Mouse (Mus musculus) liver, embryonic 13.5 days (tissue): ENCODE data around the gene Igfbp6. TPM values are rescaled to one million over a fixed set of nuclear protein-coding genes. Genes with fewer than 3 reads are reported as not detected.

ENCODE experiments used
- ATAC-seq: fragments of 200-750 bp; cut with Nextera tagmentation; 2 replicates; pipeline ENCODE4 v1.8.0; 2017; ENCODE audit warnings: low read depth, mild to moderate bottlenecking, moderate number of reproducible peaks, moderate library complexity
- DNase-seq: peaks from one replicate; pipeline ENCODE4 v3.0.0; 2022
- H3K27ac ChIP-seq: fragments of 300-500 bp; sonication (generic); 2 replicates; pipeline ENCODE4 v1.5.1; 2015; ENCODE audit warnings: moderate library complexity, mild to moderate bottlenecking, inconsistent platforms
- H3K27me3 ChIP-seq: fragments of 300-500 bp; sonication (generic); 2 replicates; pipeline ENCODE4 v1.6.1; 2015; ENCODE audit warnings: mild to moderate bottlenecking, inconsistent platforms
- H3K36me3 ChIP-seq: fragments of 300-500 bp; sonication (generic); 2 replicates; pipeline ENCODE4 v1.6.1; 2015; ENCODE audit warnings: mild to moderate bottlenecking, inconsistent platforms
- H3K4me1 ChIP-seq: fragments of 300-500 bp; sonication (generic); replicated peaks from 2 replicates; pipeline ENCODE4 v1.6.1; 2015; ENCODE audit warnings: inconsistent platforms
- H3K4me2 ChIP-seq: fragments of 300-500 bp; sonication (generic); 2 replicates; pipeline ENCODE4 v1.6.1; 2015; ENCODE audit warnings: inconsistent platforms, mild to moderate bottlenecking, moderate library complexity
- H3K4me3 ChIP-seq: fragments of 300-500 bp; sonication (generic); replicated peaks from 2 replicates; pipeline ENCODE4 v1.5.1; 2015; ENCODE audit warnings: mild to moderate bottlenecking, inconsistent platforms
- H3K9ac ChIP-seq: fragments of 300-500 bp; sonication (generic); 2 replicates; pipeline ENCODE4 v1.6.1; 2015; ENCODE audit warnings: mild to moderate bottlenecking, inconsistent platforms
- H3K9me3 ChIP-seq: fragments of 300-500 bp; sonication (generic); replicated peaks from 2 replicates; pipeline ENCODE4 v1.6.1; 2016; ENCODE audit warnings: inconsistent platforms
- WGBS: fragments of 180-500 bp; shearing (Covaris S2); methylation state at CpG from one replicate; pipeline ENCODE4 v1.1.7; 2015; ENCODE audit not compliant: insufficient replicate concordance; 5-methylcytosine and 5-hydroxymethylcytosine counted together
- polyA plus RNA-seq: library from polyadenylated mRNA; unstranded; fragments of >200 nt; fragmentation: Nextera tagmentation; extraction: Ambion mirVana; gene quantifications from 2 replicates; pipeline ENCODE4 v1.2.1, GENCODE M21; 2015

Igfbp6 gene
- polyA plus RNA-seq, 1 experiment from 2014 or later: 1.2 TPM

DNA sequence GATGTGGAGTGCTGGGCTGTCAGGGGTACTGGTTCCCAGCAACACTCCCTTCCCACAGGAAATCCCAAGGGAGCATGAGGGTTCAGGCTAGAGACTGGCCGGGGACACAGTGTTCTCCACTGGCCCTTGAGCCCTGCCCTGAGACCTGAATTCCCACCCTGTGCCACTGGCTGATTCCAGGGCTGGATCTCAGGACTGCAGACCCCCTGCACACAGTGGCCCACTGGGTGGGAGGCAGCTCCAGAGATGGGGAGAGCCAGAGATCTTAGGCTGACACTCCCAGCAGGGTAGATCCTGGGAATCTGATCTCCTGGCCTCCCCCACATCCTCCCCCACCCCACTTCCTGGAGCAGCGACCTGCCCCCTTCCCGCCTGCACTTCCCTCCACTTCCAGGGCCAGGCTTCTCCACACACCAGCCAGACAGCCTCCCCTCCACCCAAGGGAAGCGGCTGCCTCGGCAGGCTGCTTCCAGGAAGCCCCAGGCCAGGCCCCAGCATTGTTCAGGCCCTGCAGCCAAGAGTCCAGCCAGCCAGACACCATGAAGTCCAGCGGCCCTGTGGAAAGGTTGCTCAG is 41.5 kb upstream of the Igfbp6 start:
- ATAC-seq: no peak
- Histone ChIP-seq H3K4me1 (peaks cover 90% of the 10 kb centered on the region), H3K9ac (peak overlapping the region; percentile 57), H3K4me3 (peak overlapping the region; percentile 40), H3K27me3 (peaks cover 73% of the 10 kb centered on the region), H3K4me2 (peak overlapping the region; percentile 42), H3K9me3 (no peaks in the 10 kb centered on the region), H3K27ac (peak overlapping the region; percentile 76), H3K36me3 (peaks cover 7% of the 10 kb centered on the region)
- 33% methylated on average over 6 of the region's 6 CpGs for WGBS
- no peak for DNase-seq

DNA sequence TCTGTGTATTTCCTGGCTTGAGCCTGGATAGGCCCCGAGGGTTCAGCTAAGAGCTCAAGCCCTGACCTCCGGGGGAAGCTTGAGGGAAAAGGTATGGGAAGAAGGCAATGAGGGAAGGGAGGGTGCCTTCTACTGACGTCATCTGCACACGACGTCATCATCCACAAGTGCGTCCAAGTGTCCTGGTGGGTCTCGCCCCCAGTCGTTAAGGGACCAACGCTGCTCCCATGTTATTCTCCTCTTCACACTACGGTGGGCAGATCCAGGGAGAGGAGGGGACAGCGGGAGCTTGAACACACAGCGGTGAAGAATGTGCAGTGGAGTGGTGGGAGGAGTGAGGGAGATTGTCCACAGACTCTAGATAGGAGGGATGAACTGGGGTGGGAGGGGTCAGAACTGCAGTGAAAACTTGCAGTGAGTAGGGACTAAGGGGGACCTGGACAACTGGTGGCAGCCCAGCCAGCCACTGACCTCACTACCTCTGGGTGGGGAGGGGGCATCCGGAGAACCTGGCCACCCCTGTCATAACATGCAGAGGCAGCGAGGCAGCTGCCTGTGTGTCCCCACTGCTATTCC is 40.7 kb upstream of the Igfbp6 start:
- peaks cover 73% of the 10 kb centered on the region for H3K27me3 ChIP-seq
- peak overlapping the region; percentile 42 for H3K4me2 ChIP-seq
- H3K4me1 ChIP-seq: peaks cover 88% of the 10 kb centered on the region
- no peaks in the 10 kb centered on the region for H3K9me3 ChIP-seq
- H3K27ac ChIP-seq: peak overlapping the region; percentile 76
- no peaks in the 10 kb centered on the region; the same call in 1 of the 2 replicates for H3K36me3 ChIP-seq
- H3K9ac ChIP-seq: peak overlapping the region; percentile 57
- 18% methylated on average over 14 of the region's 14 CpGs for whole genome bisulfite sequencing
- no peak for ATAC-seq
- peak overlapping the region; percentile 40 for H3K4me3 ChIP-seq
- no peak for DNase-seq

DNA sequence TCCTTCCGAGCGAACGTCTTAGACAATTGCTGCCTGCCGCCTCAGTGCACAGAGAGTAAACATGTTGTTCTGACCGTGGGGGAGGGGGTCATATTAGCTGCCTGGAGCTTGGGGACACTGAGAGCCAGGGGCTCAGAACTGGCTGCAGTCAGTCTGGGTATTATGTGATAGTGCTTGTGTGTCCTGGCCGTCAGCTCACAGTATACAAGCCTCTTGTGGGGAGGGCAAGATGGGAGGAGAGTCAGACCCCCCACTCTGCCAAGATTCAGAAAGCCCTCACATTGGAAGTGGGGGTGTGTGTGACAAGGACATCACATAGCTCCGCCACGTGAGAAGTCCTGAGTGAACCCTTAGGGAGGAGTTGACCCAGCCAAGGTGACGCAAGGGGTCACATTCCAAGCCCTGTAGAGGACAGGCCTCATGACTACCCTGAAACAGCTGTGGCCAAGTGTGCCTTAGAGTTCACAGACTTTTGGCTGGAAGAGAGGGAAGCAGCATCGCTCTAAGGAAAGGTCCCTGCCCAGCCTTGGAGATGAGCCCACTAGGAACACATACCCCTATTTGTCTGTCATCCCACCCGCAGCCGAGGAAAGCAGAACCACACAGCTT is 40.1 kb upstream of the Igfbp6 start:
- Histone ChIP-seq H3K4me1 (peaks cover 92% of the 10 kb centered on the region), H3K27ac (no peak overlapping the region), H3K4me2 (peak overlapping the region; percentile 42), H3K27me3 (peaks cover 73% of the 10 kb centered on the region), H3K9me3 (no peaks in the 10 kb centered on the region), H3K4me3 (peak overlapping the region; percentile 40), H3K9ac (no peak overlapping the region), H3K36me3 (no peaks in the 10 kb centered on the region; the same call in 1 of the 2 replicates)
- WGBS: 41% methylated on average over 12 of the region's 12 CpGs
- DNase-seq (no peak), ATAC-seq (no peak)

DNA sequence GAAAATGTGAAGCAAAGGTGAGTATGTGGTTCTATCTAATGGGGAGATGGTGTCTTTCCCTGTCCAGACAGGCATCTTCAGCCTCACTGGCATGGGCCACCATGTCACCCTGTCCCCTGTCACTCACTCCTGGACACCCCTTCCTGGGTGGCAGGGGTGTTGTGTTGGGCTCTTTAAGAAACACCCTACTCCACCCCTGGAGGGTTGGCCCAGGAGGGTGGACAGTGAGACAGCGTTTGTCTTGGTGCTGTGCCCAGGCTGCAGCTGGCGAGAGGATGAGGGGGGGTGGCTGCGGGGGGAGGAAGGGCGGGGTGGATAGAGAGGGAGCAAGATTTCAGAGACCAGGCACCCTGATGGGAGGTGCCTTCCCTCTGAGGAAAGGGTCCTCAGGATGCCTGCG is 38.8 kb upstream of the Igfbp6 start:
- ATAC-seq (no peak), DNase-seq (no peak)
- Histone ChIP-seq H3K4me1 (peaks cover 79% of the 10 kb centered on the region), H3K27ac (no peak overlapping the region), H3K9me3 (no peaks in the 10 kb centered on the region), H3K36me3 (no peaks in the 10 kb centered on the region; the same call in 1 of the 2 replicates), H3K4me3 (no peak overlapping the region), H3K9ac (no peak overlapping the region), H3K4me2 (no peak overlapping the region), H3K27me3 (peaks cover 67% of the 10 kb centered on the region)
- 46% methylated on average over 5 of the region's 5 CpGs for WGBS

DNA sequence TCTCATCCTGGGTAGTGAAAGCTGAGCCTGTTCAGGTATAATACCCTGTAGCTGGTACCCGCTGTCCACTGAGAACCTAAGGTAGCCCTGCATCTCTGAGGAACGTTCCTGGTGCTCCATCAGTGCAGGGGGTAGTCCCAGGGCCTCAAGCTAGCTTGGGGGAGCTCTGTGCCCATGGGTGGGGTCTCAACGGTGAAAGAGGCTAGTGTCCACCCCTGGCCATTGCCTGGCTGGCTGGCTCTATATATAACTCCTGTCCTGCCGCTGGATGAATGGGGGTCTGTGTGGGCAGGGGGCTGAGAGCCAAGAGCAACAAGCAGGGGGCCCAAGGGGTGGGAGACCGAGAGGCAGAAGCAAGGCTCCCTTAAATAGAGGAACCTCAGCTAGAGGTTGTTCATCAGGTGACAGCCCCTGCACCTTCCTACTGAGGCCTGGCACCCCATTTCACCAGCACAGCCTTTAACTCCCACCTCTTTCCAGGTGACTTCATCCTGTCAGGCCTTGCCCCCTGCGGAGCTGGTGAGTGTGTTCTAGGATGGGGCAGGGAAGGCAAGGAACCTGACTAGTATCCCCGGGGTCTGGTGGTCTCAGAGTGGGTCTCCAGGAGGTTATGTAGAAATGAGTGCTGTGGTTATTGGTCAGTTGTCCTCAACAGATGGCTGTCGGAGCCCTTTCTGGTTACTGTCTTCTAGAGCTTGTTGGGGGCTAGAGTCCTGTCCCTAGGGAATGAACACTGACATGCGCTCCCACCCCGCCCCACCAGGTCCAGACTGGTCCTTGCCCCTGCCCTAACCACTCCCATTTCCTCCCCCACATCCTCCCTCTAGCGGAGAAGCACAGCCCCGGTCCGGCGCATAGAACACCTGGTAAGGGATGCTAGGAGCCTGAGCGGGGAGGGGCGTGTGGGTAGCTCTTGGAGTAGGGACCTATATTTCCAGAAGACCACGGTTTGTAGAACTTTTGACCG is 38.1 kb upstream of the Igfbp6 start:
- H3K9ac ChIP-seq: no peak overlapping the region
- no peak for DNase-seq
- peaks cover 72% of the 10 kb centered on the region for H3K4me1 ChIP-seq
- H3K27me3 ChIP-seq: peaks cover 60% of the 10 kb centered on the region
- no peaks in the 10 kb centered on the region for H3K9me3 ChIP-seq
- no peak overlapping the region for H3K27ac ChIP-seq
- no peak overlapping the region for H3K4me3 ChIP-seq
- WGBS: 25% methylated on average over 18 of the region's 18 CpGs
- ATAC-seq: no peak
- peak overlapping the region; percentile 66 for H3K4me2 ChIP-seq
- H3K36me3 ChIP-seq: peaks cover 2% of the 10 kb centered on the region; the same call in 1 of the 2 replicates

DNA sequence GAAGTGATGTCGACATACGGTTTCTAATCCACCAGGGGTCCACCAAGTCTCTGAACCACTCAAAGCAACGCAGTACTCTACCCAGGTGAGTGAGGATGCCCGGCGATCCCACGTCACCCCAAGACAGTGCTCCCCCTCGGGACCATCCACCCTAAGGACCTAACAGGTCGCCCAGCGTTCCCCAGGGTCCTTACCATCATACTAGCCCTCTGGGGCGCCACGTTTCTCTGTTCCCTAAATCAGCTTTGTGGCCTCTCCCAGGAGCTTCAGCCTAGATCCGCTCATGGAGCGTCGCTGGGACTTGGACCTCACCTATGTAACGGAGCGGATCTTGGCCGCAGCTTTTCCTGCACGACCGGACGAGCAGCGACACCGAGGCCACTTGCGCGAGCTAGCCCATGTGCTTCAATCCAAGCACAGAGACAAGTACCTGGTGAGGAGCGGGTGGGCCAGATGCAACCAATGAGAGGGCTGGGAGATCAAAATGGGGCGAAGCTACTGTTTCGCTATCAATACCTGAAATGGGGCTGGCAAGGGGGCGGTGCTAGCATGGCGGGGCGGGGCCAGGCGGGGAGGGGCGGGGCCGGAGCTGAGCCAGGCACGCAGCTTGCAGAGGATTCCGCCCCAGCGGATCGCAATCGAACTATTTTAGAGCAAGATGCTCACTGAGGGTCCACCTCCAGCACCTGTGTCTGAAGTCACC is 37.3 kb upstream of the Igfbp6 start:
- ATAC-seq (no peak), DNase-seq (no peak)
- Histone ChIP-seq H3K4me3 (peak overlapping the region; percentile 39), H3K36me3 (peaks cover 2% of the 10 kb centered on the region; the same call in 1 of the 2 replicates), H3K27me3 (peaks cover 51% of the 10 kb centered on the region), H3K4me2 (peak overlapping the region; percentile 66), H3K9ac (peak overlapping the region; percentile 31; the same call in 1 of the 2 replicates), H3K4me1 (peaks cover 63% of the 10 kb centered on the region), H3K9me3 (no peaks in the 10 kb centered on the region), H3K27ac (no peak overlapping the region)
- WGBS: 29% methylated on average over 38 of the region's 38 CpGs

DNA sequence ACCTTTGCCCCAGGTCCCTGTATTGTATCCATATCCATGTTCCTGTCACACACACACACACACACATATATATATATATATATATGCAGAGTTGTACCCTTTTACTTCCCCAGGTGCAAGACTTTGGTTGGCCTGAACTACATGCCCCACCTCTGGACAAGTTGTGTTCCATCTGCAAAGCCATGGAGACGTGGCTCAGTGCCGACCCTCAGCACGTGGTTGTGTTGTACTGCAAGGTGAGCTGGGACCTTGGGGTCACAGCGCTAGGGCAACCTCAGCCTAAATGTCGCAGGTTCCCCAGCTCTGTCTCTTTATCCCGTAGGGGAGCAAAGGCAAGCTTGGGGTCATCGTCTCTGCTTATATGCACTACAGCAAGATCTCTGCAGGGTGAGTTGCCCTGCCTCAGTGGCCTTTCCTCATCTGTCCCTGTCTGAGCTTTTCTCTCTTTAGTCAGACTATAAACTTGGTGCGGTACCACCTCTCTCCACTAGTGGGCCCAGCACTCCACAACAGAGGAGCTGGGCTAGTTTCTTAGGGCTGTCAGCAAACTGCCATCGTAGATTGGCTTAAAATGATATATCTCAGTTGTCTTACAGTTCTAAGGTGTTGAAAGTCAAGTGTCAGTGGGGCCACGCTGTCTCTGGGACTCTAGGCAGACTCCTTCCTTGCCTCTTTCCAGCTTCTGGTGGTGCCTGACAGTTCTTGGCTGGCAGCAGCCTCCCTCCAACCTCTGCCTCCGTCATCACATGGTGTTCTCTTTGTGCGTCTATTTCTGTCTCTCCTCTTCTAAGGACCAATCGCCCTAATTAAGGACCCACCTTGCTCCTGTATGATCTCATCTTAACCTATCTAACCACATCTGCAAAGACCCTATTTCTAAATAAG is 36.2 kb upstream of the Igfbp6 start:
- H3K9ac ChIP-seq: no peak overlapping the region
- ATAC-seq: no peak
- H3K36me3 ChIP-seq: peaks cover 2% of the 10 kb centered on the region; the same call in 1 of the 2 replicates
- H3K27me3 ChIP-seq: peaks cover 41% of the 10 kb centered on the region
- H3K27ac ChIP-seq: no peak overlapping the region
- 40% methylated on average over 13 of the region's 13 CpGs for WGBS
- no peaks in the 10 kb centered on the region for H3K9me3 ChIP-seq
- H3K4me1 ChIP-seq: peaks cover 54% of the 10 kb centered on the region
- DNase-seq: peak; percentile 55
- H3K4me3 ChIP-seq: no peak overlapping the region
- H3K4me2 ChIP-seq: no peak overlapping the region

DNA sequence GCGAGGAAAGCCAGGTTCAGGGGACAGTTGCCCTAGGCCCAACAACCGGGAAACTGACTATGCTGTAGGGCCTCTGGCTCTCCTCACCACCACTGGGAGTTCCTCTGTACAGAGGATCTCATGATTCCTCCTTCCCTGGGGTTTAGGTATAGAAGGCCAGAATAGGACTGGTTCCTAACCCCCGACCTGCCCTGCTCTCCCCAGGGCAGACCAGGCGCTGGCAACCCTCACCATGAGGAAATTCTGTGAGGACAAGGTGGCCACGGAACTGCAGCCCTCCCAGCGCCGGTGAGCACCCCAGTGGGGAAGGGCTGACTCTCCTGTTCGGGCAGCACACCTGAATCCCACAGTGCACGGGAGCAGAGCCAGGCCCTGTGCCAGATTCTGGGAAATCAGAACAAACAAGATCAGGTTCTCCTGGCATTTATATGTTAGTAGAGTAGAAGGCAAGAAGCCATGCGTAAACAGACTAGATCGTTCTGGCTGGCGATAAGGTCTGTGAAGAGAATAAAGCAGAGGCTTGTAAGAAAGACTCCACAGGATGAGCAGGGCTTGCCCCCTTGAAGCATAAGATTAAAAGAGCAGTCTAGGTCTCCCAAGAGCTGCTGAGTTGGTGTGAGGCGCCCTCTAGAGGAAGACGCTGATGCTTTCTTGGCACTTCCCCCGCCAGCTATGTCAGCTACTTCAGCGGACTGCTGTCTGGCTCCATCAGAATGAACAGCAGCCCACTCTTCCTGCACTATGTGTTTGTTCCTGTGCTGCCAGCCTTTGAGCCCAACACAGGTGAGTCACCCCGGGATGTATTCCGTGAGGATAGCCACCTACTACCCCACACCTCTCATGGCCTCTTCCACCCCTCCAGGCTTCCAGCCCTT is 35.3 kb upstream of the Igfbp6 start:
- 48% methylated on average over 18 of the region's 18 CpGs for WGBS
- ATAC-seq (no peak), DNase-seq (peak; percentile 51)
- H3K36me3 ChIP-seq: peaks cover 2% of the 10 kb centered on the region; the same call in 1 of the 2 replicates
- H3K9me3 ChIP-seq: no peaks in the 10 kb centered on the region
- no peak overlapping the region for H3K4me3 ChIP-seq
- no peak overlapping the region; the same call in 1 of the 2 replicates for H3K27ac ChIP-seq
- peaks cover 44% of the 10 kb centered on the region for H3K4me1 ChIP-seq
- no peak overlapping the region for H3K4me2 ChIP-seq
- peaks cover 31% of the 10 kb centered on the region for H3K27me3 ChIP-seq
- no peak overlapping the region for H3K9ac ChIP-seq

DNA sequence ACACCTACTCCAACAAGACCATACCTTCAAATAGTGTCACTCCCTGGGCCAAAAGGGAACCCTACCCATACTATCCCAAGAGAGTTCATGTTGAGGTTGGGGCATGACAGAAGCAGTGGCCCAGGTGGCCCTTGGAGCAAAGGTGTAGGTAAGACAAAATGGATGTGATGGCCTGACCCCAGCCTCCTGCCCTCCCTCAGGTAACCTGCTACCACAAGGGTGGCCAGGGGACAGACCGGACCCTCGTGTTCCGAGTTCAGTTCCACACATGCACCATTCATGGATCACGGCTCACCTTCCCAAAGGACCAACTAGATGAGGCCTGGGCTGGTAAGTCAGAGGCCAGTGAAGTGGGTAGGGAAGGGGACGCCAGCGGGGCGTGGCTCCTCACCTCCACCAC is 33.9 kb upstream of the Igfbp6 start:
- Histone ChIP-seq H3K9me3 (no peaks in the 10 kb centered on the region), H3K4me1 (peaks cover 34% of the 10 kb centered on the region), H3K27me3 (peaks cover 19% of the 10 kb centered on the region), H3K9ac (no peak overlapping the region), H3K4me2 (no peak overlapping the region), H3K4me3 (no peak overlapping the region), H3K27ac (no peak overlapping the region), H3K36me3 (peaks cover 2% of the 10 kb centered on the region)
- 79% methylated on average over 7 of the region's 7 CpGs for WGBS
- no peak for ATAC-seq
- no peak for DNase-seq
